Mouse (Mus musculus) E14TG2a.4 (cell line): Measurements from ENCODE around the gene Ccdc149.

Experiments used
- H3K27me3 ChIP-seq: 2 replicates; pipeline ENCODE4 v1.6.1; 2014; ENCODE audit warnings: low read length, control low read depth; ENCODE audit not compliant: insufficient read depth
- H3K36me3 ChIP-seq: 2 replicates; pipeline ENCODE4 v1.6.1; 2014; ENCODE audit warnings: low read length, control low read depth; ENCODE audit not compliant: insufficient read depth
- H3K4me1 ChIP-seq: replicated peaks from 2 replicates; pipeline ENCODE4 v1.6.1; 2014; ENCODE audit warnings: low read depth, low read length, control low read depth
- H3K4me3 ChIP-seq: replicated peaks from 2 replicates; pipeline ENCODE4 v1.5.1; 2014; ENCODE audit warnings: mild to moderate bottlenecking, low read length
- H3K9me3 ChIP-seq: 2 replicates; pipeline ENCODE4 v1.6.1; 2014; ENCODE audit warnings: low read length, control low read depth
- CTCF ChIP-seq: conservative IDR thresholded peaks from 2 replicates; pipeline ENCODE4 v1.5.1; 2014; ENCODE audit warnings: low read length
- NANOG ChIP-seq: IDR thresholded peaks from 2 replicates; pipeline ENCODE4 v1.6.1; 2014; ENCODE audit warnings: borderline replicate concordance, low read length, mixed read lengths
- POU5F1 ChIP-seq: IDR thresholded peaks from 2 replicates; pipeline ENCODE4 v1.6.1; 2014; ENCODE audit warnings: low read length, borderline replicate concordance

Gene Ccdc149

GRCm38 (mm10) chr5:52470991-52471801, at the start of gene Ccdc149:
TSS of gene Ccdc149 (minus strand) at chr5:52471521.
- TF ChIP-seq NANOG (no peak), POU5F1 (no peak), CTCF (no peak)
- no peaks in the 10 kb centered on the region for H3K9me3 ChIP-seq
- H3K4me3 ChIP-seq = peak within 1 kb of the TSS; percentile 86
- peaks cover 19% of the 10 kb centered on the region for H3K4me1 ChIP-seq
- H3K36me3 ChIP-seq = no peaks in the 10 kb centered on the region
- H3K27me3 ChIP-seq = peaks cover 53% of the 10 kb centered on the region

GRCm38 (mm10) chr5:52519921-52520320, 48.6 kb upstream of the Ccdc149 start:
- H3K4me1 ChIP-seq = no peaks in the 10 kb centered on the region
- H3K4me3 ChIP-seq = no peak overlapping the region
- 0 out of 2 replicates have a peak, but pooled peaks cover 4% of the 10 kb centered on the region for H3K27me3 ChIP-seq
- no peak for TF ChIP-seq CTCF
- TF ChIP-seq NANOG = no peak
- no peak for TF ChIP-seq POU5F1
- H3K9me3 ChIP-seq = peaks cover 60% of the 10 kb centered on the region
- H3K36me3 ChIP-seq = no peaks in the 10 kb centered on the region

GRCm38 (mm10) chr5:52516072-52516476, 44.8 kb upstream of the Ccdc149 start:
- Histone ChIP-seq H3K9me3 (peaks cover 59% of the 10 kb centered on the region), H3K36me3 (no peaks in the 10 kb centered on the region), H3K27me3 (peaks cover 9% of the 10 kb centered on the region), H3K4me3 (no peak overlapping the region), H3K4me1 (0 out of 2 replicates have a peak, but pooled peaks cover 1% of the 10 kb centered on the region)
- TF ChIP-seq NANOG (peak; percentile 68; the same call in 1 of the 2 replicates), POU5F1 (no peak), CTCF (no peak)

DNA sequence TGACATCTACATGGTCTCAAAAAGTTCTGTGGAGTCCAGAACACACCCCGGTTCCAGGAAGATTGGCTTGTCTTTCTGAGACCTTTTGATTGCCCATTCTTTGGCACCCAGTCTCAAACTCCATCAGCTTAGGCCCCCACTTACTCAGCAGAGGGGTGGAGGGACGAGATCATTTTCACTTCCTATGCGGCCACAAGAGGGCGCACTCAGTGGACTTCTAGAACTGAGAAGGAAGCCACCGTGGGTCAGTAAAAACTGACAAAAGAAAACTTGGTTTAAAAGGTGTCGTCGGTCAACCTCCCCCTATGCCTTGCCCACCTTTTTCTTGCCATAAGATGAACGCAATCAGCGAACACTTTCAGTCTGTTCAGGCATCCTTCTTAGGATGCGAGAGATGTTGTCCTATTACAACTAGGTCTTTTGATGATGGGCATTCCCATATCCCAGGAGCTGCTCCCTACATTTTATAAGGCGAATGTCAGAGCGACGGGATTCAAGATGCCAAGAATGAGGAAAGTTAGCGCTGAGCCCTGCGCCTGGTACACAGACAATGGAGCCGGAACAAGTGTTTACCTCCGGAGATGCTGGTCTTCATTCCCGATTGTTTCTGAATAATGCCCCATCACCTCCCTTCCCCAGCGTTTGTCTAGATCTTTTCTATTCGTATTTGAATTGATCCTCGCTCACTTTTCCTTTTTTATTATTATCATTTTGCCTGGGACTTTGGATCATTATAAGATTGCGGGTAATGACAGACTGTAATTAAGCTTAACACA, 44.1 kb upstream of the Ccdc149 start:
- H3K27me3 ChIP-seq = peaks cover 11% of the 10 kb centered on the region
- peaks cover 53% of the 10 kb centered on the region for H3K9me3 ChIP-seq
- H3K4me1 ChIP-seq = 0 out of 2 replicates have a peak, but pooled peaks cover 4% of the 10 kb centered on the region
- H3K4me3 ChIP-seq = no peak overlapping the region
- no peaks in the 10 kb centered on the region for H3K36me3 ChIP-seq
- TF ChIP-seq POU5F1 = no peak
- no peak for TF ChIP-seq NANOG
- TF ChIP-seq CTCF = peak; percentile 48

GRCm38 (mm10) chr5:52511089-52511488, 39.8 kb upstream of the Ccdc149 start:
- no peaks in the 10 kb centered on the region for H3K36me3 ChIP-seq
- H3K27me3 ChIP-seq = peaks cover 11% of the 10 kb centered on the region
- TF ChIP-seq NANOG (no peak), POU5F1 (no peak), CTCF (no peak)
- no peak overlapping the region for H3K4me3 ChIP-seq
- peaks cover 10% of the 10 kb centered on the region for H3K9me3 ChIP-seq
- peaks cover 14% of the 10 kb centered on the region; the same call in 1 of the 2 replicates for H3K4me1 ChIP-seq

GRCm38 (mm10) chr5:52509416-52509815, 38.1 kb upstream of the Ccdc149 start:
- H3K27me3 ChIP-seq = peaks cover 11% of the 10 kb centered on the region
- H3K4me3 ChIP-seq = no peak overlapping the region
- TF ChIP-seq CTCF (no peak), NANOG (no peak), POU5F1 (no peak)
- peaks cover 16% of the 10 kb centered on the region; the same call in 1 of the 2 replicates for H3K4me1 ChIP-seq
- H3K36me3 ChIP-seq = no peaks in the 10 kb centered on the region
- no peaks in the 10 kb centered on the region for H3K9me3 ChIP-seq

GRCm38 (mm10) chr5:52504666-52505065, 33.3 kb upstream of the Ccdc149 start:
- Histone ChIP-seq H3K36me3 (no peaks in the 10 kb centered on the region), H3K4me1 (peaks cover 12% of the 10 kb centered on the region; the same call in 1 of the 2 replicates), H3K9me3 (no peaks in the 10 kb centered on the region), H3K4me3 (no peak overlapping the region), H3K27me3 (peaks cover 7% of the 10 kb centered on the region; the same call in 1 of the 2 replicates)
- TF ChIP-seq CTCF (no peak), POU5F1 (no peak), NANOG (no peak)

GRCm38 (mm10) chr5:52504148-52504547, 32.8 kb upstream of the Ccdc149 start:
- Histone ChIP-seq H3K27me3 (peaks cover 8% of the 10 kb centered on the region; the same call in 1 of the 2 replicates), H3K4me1 (peaks cover 6% of the 10 kb centered on the region; the same call in 1 of the 2 replicates), H3K4me3 (no peak overlapping the region), H3K36me3 (no peaks in the 10 kb centered on the region), H3K9me3 (no peaks in the 10 kb centered on the region)
- TF ChIP-seq POU5F1 = no peak
- TF ChIP-seq CTCF = no peak
- TF ChIP-seq NANOG = no peak
